Comparison of ENCODE assay signal across 9 mouse cellular contexts in genomic region chr4:114635889-114636288, GRCm38 (mm10).
DNase-seq lines count a peak whose midpoint lies in the region; ATAC-seq and TF ChIP-seq lines count a peak whose summit lies in the region.
"Had no signal": no experiment of that assay in that cellular context is flagged by ENCODE, and none has a peak within 500 bp of the region (broad histone marks: within the 10 kb centered on the region; RNA-seq: fewer than 3 reads in every experiment).

No protein-coding gene starts in this region.

- 19% methylated on average over 5 of the region's 5 CpGs for WGBS in hindbrain, embryonic 13.5 days
- 20% methylated on average over 5 of the region's 5 CpGs for WGBS in small intestine, adult 2 months

- H3K27ac ChIP-seq in hindbrain, embryonic 13.5 days: no peak overlapping the region
- H3K27ac ChIP-seq in small intestine, adult 2 months (ENCODE audit: insufficient read depth, low read depth, low read length): no peak overlapping the region
- H3K27ac ChIP-seq: limb, embryonic 12.5 days had no signal

- TF ChIP-seq CTCF in small intestine, adult 2 months (IDR thresholded peaks at IDR 0.05; ENCODE audit: extremely low read depth, insufficient read length, insufficient replicate concordance, low read depth, low read length): peak; percentile 46; the same call in 1 of the 2 replicates

- no peaks in the 10 kb centered on the region for H3K9me3 ChIP-seq in hindbrain, embryonic 13.5 days
- H3K9me3 ChIP-seq: limb, embryonic 12.5 days had no signal

- H3K4me2 ChIP-seq in hindbrain, embryonic 13.5 days: no peak overlapping the region
- H3K4me2 ChIP-seq: limb, embryonic 12.5 days had no signal

- H3K36me3 ChIP-seq in hindbrain, embryonic 13.5 days: no peaks in the 10 kb centered on the region
- no peaks in the 10 kb centered on the region for H3K36me3 ChIP-seq in small intestine, adult 2 months (ENCODE audit: control insufficient read depth, insufficient read depth, low read length)
- H3K36me3 ChIP-seq: limb, embryonic 12.5 days had no signal

- peak; percentile 71 to 90 for DNase-seq in adrenal gland, adult (ENCODE audit: inconsistent age in 2 of 2, low spot score in 1 of 2)
- no peak for DNase-seq in adrenal gland, adult 8-10 months
- DNase-seq in adrenal gland, postnatal 14 days: peak; percentile 83
- peak; percentile 65 for DNase-seq in fibroblast of lung, adult 2 months (ENCODE audit: low read depth)
- peak; percentile 55 for DNase-seq in layer of hippocampus, adult 9-11 months
- peak; percentile 60 for DNase-seq in lung, postnatal 25 days (ENCODE audit: low spot score)

- no peaks in the 10 kb centered on the region for H3K4me1 ChIP-seq in hindbrain, embryonic 13.5 days (replicated peaks)
- H3K4me1 ChIP-seq in small intestine, adult 2 months (ENCODE audit: control insufficient read depth, insufficient read depth, insufficient read length, low read length): no peaks in the 10 kb centered on the region
- H3K4me1 ChIP-seq: limb, embryonic 12.5 days had no signal

- no peak for TF ChIP-seq POLR2A in small intestine, adult 2 months (IDR thresholded peaks at IDR 0.05; ENCODE audit: low read depth, low read length)

- H3K9ac ChIP-seq in hindbrain, embryonic 13.5 days: no peak overlapping the region
- H3K9ac ChIP-seq: limb, embryonic 12.5 days had no signal

- 0 out of 2 replicates have a peak, but pooled peaks have one; percentile 57 for ATAC-seq in hindbrain, embryonic 13.5 days (ENCODE audit: low FRiP score)

- H3K27me3 ChIP-seq in hindbrain, embryonic 13.5 days: peaks cover 7% of the 10 kb centered on the region; the same call in 1 of the 2 replicates
- no peaks in the 10 kb centered on the region for H3K27me3 ChIP-seq in small intestine, adult 2 months (ENCODE audit: control insufficient read depth, insufficient read depth, low read length)

- H3K4me3 ChIP-seq in hindbrain, embryonic 13.5 days: no peak overlapping the region
- H3K4me3 ChIP-seq in small intestine, adult 2 months (ENCODE audit: low read depth, low read length): no peak overlapping the region
- H3K4me3 ChIP-seq: limb, embryonic 12.5 days had no signal
